Mouse (Mus musculus) midbrain, embryonic 11.5 days (tissue): Measurements from ENCODE around the gene Rmnd5b. TPM values are rescaled to one million over a fixed set of nuclear protein-coding genes. Genes with fewer than 3 reads are reported as not detected.
A peak's percentile ranks its signal among the peaks of the same experiment; 100 is the strongest.

Experiments used
- ATAC-seq: fragments of 200-750 bp; cut with Nextera tagmentation; 2 replicates; pipeline ENCODE4 v1.8.0; 2017; ENCODE audit warnings: moderate TSS enrichment, moderate library complexity; ENCODE audit not compliant: low FRiP score
- DNase-seq: peaks from one replicate; pipeline ENCODE4 v3.0.0; 2015; ENCODE audit warnings: low spot score; ENCODE audit errors: missing footprints
- H3K27ac ChIP-seq: fragments of 300-500 bp; sonication (generic); 2 replicates; pipeline ENCODE4 v1.5.1; 2014; ENCODE audit warnings: low read depth, low read length
- H3K27me3 ChIP-seq: fragments of 300-500 bp; sonication (generic); 2 replicates; pipeline ENCODE4 v1.6.1; 2014; ENCODE audit warnings: mild to moderate bottlenecking, low read length, moderate library complexity, mixed read lengths; ENCODE audit not compliant: control insufficient read depth, insufficient read depth
- H3K36me3 ChIP-seq: fragments of 300-500 bp; sonication (generic); 2 replicates; pipeline ENCODE4 v1.6.1; 2014; ENCODE audit warnings: mild to moderate bottlenecking, low read length, moderate library complexity, mixed read lengths; ENCODE audit not compliant: control insufficient read depth, insufficient read depth
- H3K4me1 ChIP-seq: fragments of 300-500 bp; sonication (generic); 2 replicates; pipeline ENCODE4 v1.6.1; 2014; ENCODE audit warnings: low read length; ENCODE audit not compliant: control insufficient read depth, insufficient read depth
- H3K4me2 ChIP-seq: fragments of 300-500 bp; sonication (generic); 2 replicates; pipeline ENCODE4 v1.6.1; 2014; ENCODE audit warnings: mild to moderate bottlenecking, moderate library complexity
- H3K4me3 ChIP-seq: fragments of 300-500 bp; sonication (generic); 2 replicates; pipeline ENCODE4 v1.5.1; 2014; ENCODE audit warnings: low read depth, low read length
- H3K9ac ChIP-seq: fragments of 300-500 bp; sonication (generic); 2 replicates; pipeline ENCODE4 v1.6.1; 2014; ENCODE audit warnings: low read length
- H3K9me3 ChIP-seq: fragments of 300-500 bp; sonication (generic); 2 replicates; pipeline ENCODE4 v1.6.1; 2016; ENCODE audit warnings: low read length; ENCODE audit not compliant: control insufficient read depth
- WGBS: fragments of 180-500 bp; shearing (Covaris S2); extraction: QIAGEN DNeasy Blood & Tissue Kit; methylation state at CpG from one replicate; pipeline ENCODE4 v1.1.7; 2014; 5-methylcytosine and 5-hydroxymethylcytosine counted together
- polyA plus RNA-seq: library from polyadenylated mRNA; unstranded; fragments of >200 nt; fragmentation: Nextera tagmentation; extraction: Ambion mirVana; gene quantifications from 2 replicates; pipeline ENCODE4 v1.2.1, GENCODE M21; 2014

The Rmnd5b gene
- 40.4 and 41.5 TPM in 2 replicates for polyA plus RNA-seq

GRCm38 (mm10) chr11:51635525-51636322 lies at the start of gene Rmnd5b:
Gene Rmnd5b (minus strand): TSS chr11:51635896.
- peak; percentile 85 for ATAC-seq
- WGBS = under 1% methylated on average over 60 of the region's 61 CpGs

GRCm38 (mm10) chr11:51681976-51682374 lies 46.3 kb upstream of the Rmnd5b start:
- DNase-seq = no peak
- whole genome bisulfite sequencing = 42% methylated on average over 8 of the region's 8 CpGs
- H3K4me2 ChIP-seq = no peak overlapping the region
- no peak overlapping the region for H3K4me3 ChIP-seq
- H3K36me3 ChIP-seq = no peaks in the 10 kb centered on the region
- no peak for ATAC-seq
- H3K4me1 ChIP-seq = no peaks in the 10 kb centered on the region
- H3K27ac ChIP-seq = no peak overlapping the region
- H3K9ac ChIP-seq = no peak overlapping the region
- H3K9me3 ChIP-seq = no peaks in the 10 kb centered on the region
- H3K27me3 ChIP-seq = no peaks in the 10 kb centered on the region

More at GRCm38 (mm10) chr11:51635525-51636322, at the start of gene Rmnd5b:
- Histone ChIP-seq H3K9me3 (no peaks in the 10 kb centered on the region), H3K9ac (peak within 1 kb of the TSS; percentile 68), H3K27me3 (no peaks in the 10 kb centered on the region), H3K4me3 (peak within 1 kb of the TSS; percentile 57), H3K4me1 (peaks cover 11% of the 10 kb centered on the region; the same call in 1 of the 2 replicates), H3K36me3 (no peaks in the 10 kb centered on the region), H3K4me2 (peak within 1 kb of the TSS; percentile 54), H3K27ac (peak within 1 kb of the TSS; percentile 45; the same call in 1 of the 2 replicates)
- peak; percentile 98 for DNase-seq

- DNase-seq (peak; percentile 95), ATAC-seq (no peak)
- H3K36me3 ChIP-seq = no peaks in the 10 kb centered on the region
- no peak overlapping the region for H3K4me3 ChIP-seq
- H3K27ac ChIP-seq = no peak overlapping the region
- 33% methylated on average over 13 of the region's 13 CpGs for WGBS
- no peaks in the 10 kb centered on the region for H3K27me3 ChIP-seq
- H3K4me1 ChIP-seq = no peaks in the 10 kb centered on the region
- no peaks in the 10 kb centered on the region for H3K9me3 ChIP-seq
- H3K4me2 ChIP-seq = no peak overlapping the region
- H3K9ac ChIP-seq = no peak overlapping the region
Observed at GRCm38 (mm10) chr11:51681324-51681975, 45.8 kb upstream of the Rmnd5b start.

GRCm38 (mm10) chr11:51679466-51679865 lies 43.8 kb upstream of the Rmnd5b start:
- ATAC-seq = no peak
- DNase-seq = no peak
- no peaks in the 10 kb centered on the region for H3K36me3 ChIP-seq
- no peaks in the 10 kb centered on the region for H3K9me3 ChIP-seq
- no peaks in the 10 kb centered on the region for H3K27me3 ChIP-seq
- H3K9ac ChIP-seq = no peak overlapping the region
- H3K27ac ChIP-seq = no peak overlapping the region
- H3K4me2 ChIP-seq = no peak overlapping the region
- H3K4me1 ChIP-seq = no peaks in the 10 kb centered on the region
- 81% methylated on average over 3 of the region's 3 CpGs for WGBS
- H3K4me3 ChIP-seq = no peak overlapping the region

GRCm38 (mm10) chr11:51677737-51678418 lies 42.2 kb upstream of the Rmnd5b start:
- no peaks in the 10 kb centered on the region for H3K4me1 ChIP-seq
- no peak for ATAC-seq
- H3K4me2 ChIP-seq = no peak overlapping the region
- H3K36me3 ChIP-seq = no peaks in the 10 kb centered on the region
- H3K9me3 ChIP-seq = no peaks in the 10 kb centered on the region
- H3K27ac ChIP-seq = no peak overlapping the region
- H3K4me3 ChIP-seq = no peak overlapping the region
- no peaks in the 10 kb centered on the region for H3K27me3 ChIP-seq
- 75% methylated on average over 6 of the region's 6 CpGs for WGBS
- no peak for DNase-seq
- H3K9ac ChIP-seq = no peak overlapping the region

GRCm38 (mm10) chr11:51675386-51675785 lies 39.7 kb upstream of the Rmnd5b start:
- ATAC-seq (no peak), DNase-seq (no peak)
- Histone ChIP-seq H3K4me3 (no peak overlapping the region), H3K9me3 (no peaks in the 10 kb centered on the region), H3K27me3 (no peaks in the 10 kb centered on the region), H3K36me3 (no peaks in the 10 kb centered on the region), H3K4me2 (no peak overlapping the region), H3K27ac (no peak overlapping the region), H3K9ac (no peak overlapping the region), H3K4me1 (no peaks in the 10 kb centered on the region)
- 77% methylated on average over 5 of the region's 5 CpGs for WGBS

- Histone ChIP-seq H3K9me3 (no peaks in the 10 kb centered on the region), H3K9ac (no peak overlapping the region), H3K36me3 (no peaks in the 10 kb centered on the region), H3K4me3 (no peak overlapping the region), H3K4me2 (no peak overlapping the region), H3K27me3 (no peaks in the 10 kb centered on the region), H3K4me1 (no peaks in the 10 kb centered on the region), H3K27ac (no peak overlapping the region)
- ATAC-seq = no peak
- DNase-seq = no peak
- WGBS = 83% methylated on average over 9 of the region's 9 CpGs
Observed at GRCm38 (mm10) chr11:51673291-51673690, 37.6 kb upstream of the Rmnd5b start.

GRCm38 (mm10) chr11:51671376-51671775 lies 35.7 kb upstream of the Rmnd5b start:
- Histone ChIP-seq H3K9me3 (no peaks in the 10 kb centered on the region), H3K4me2 (no peak overlapping the region), H3K9ac (no peak overlapping the region), H3K27ac (no peak overlapping the region), H3K4me3 (no peak overlapping the region), H3K27me3 (no peaks in the 10 kb centered on the region), H3K4me1 (no peaks in the 10 kb centered on the region), H3K36me3 (no peaks in the 10 kb centered on the region)
- no peak for DNase-seq
- no peak for ATAC-seq
- 78% methylated on average over 2 of the region's 2 CpGs for WGBS

- no peak for DNase-seq
- no peak overlapping the region for H3K9ac ChIP-seq
- WGBS = 96% methylated on average over 7 of the region's 7 CpGs
- no peaks in the 10 kb centered on the region for H3K27me3 ChIP-seq
- no peak overlapping the region for H3K4me2 ChIP-seq
- H3K4me1 ChIP-seq = no peaks in the 10 kb centered on the region
- H3K36me3 ChIP-seq = no peaks in the 10 kb centered on the region
- ATAC-seq = no peak
- H3K27ac ChIP-seq = no peak overlapping the region
- no peak overlapping the region for H3K4me3 ChIP-seq
- H3K9me3 ChIP-seq = no peaks in the 10 kb centered on the region
Observed at GRCm38 (mm10) chr11:51670846-51671245, 35.1 kb upstream of the Rmnd5b start.
